Mouse (Mus musculus) kidney, postnatal 25 days (tissue): ENCODE measurements at regions not wholly inside any gene's neighbourhood (a gene's known extent, or its start where the extent isn't known, plus 50 kb on each side); places are given as distances from the start of the nearest gene placed in this dataset.

Source experiments
- DNase-seq, 2 experiments: peaks; one replicate each; pipeline ENCODE4 v3.0.0; 2021; ENCODE audit warnings: mixed read lengths in 2 of 2

DNA sequence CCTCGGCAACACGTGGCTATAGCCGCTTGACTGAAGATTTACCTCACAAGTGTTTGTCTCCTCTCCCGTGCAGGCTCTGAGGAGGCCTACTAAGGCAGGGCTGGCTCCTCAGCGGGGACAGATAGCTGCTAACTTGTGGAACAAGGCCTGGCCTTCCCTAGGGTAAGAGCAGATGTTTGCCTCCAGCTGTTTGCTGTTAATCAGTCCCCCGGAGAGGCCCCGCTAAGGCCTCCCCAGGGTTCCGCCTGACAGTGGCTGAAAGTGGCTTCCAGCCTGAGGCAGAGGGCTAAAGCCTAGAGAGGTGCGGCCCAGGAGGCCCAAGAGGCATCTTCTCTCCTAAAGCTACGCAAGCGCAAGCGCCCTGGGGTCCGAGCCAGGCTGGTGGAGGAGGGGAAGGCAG is 52.1 kb upstream of the Dlx4 start:
- no peak for DNase-seq

DNA sequence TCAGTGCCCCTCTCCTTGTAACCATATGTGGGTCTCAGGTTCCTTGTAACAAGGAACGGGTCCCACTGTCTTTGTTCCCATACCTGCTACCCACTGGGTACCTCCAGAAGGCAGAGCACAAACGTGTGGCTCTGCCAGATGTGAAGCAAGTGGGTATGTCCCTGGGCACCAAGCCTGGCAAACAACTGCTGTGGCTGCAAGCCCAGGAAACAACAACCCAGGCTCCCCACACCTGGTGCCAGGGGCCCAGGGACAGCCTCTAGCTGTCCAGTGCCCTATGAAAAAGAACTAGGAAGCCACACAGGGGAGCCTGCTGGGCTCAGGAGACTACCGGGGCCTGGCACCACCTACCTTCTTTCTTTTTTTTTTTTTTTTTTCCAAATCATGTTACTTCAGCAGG is 54.9 kb upstream of the Dlx4 start:
- DNase-seq, result no peak

DNA sequence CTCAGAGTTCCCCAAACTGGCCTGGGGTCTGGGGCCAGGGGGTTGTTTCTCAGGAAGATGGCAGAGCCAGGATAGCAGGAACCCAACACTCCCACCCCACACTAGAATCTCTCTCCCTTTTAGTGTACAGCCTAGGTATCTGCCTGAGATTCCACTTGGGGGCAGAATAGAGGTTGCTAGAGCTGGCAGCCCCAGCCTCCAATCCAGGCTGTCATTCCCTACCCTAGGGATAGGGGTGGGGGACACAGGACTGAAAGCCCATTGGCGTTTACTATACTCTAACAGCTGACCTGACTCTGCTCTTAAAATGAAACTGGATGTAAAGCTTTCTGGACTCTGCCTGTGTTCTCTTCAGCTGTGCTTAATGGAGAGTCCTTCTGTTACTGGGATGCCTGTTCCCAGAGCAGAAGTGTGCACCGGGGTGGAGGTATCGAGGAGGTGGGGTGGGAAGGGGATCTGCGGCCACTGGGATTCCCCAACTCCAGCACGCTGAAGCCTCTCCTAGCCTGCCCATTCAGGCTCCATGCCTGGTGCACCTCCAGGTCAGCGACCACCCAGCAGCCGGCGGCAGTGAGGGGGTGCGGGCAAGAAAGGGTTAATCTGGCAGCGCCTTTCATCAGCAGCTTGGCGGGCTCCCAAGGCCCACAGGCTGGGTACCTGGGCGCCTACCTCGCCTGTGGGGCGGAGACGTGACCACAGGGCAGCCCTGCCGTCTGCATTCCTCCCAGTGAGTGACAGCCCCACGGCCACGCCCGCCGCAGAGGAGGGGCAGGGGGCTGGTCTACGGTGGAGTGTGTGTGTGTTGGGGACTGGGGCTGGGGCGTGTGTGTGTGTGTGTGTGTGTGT is 50.9 kb upstream of the Tac4 start:
- DNase-seq, result peak; percentile 59 to 82

DNA sequence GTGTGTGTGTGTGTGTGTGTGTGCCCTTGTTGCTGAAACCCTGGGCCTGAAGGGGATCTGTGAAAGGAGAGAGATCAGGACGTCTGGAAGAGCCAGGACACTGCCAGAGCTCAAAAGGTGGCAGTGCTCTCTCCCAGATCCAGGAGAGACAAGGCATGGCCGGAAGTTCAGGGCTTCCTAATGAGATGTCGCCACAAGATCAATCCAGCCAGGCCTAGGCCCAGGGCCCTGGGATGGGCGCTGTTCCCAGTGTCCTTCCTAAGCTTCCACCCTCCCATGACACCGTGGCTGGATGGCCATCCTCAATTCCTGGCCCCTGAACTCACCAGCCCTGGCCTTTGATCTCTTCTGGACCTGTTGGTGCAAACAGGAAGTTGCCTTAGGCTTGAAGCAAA is 50.3 kb upstream of the Tac4 start:
- no peak for DNase-seq
